Mouse (Mus musculus): ENCODE measurements around the gene Cacna2d2. TPM values are rescaled to one million over a fixed set of nuclear protein-coding genes. Genes with fewer than 3 reads are reported as not detected.
A peak's percentile ranks its signal among the peaks of the same experiment; 100 is the strongest.

Cacna2d2 gene
- polyA plus RNA-seq (2016; fragmentation: Nextera tagmentation; extraction: Ambion mirVana), result 4.6 and 4.7 TPM in 2 replicates

DNA sequence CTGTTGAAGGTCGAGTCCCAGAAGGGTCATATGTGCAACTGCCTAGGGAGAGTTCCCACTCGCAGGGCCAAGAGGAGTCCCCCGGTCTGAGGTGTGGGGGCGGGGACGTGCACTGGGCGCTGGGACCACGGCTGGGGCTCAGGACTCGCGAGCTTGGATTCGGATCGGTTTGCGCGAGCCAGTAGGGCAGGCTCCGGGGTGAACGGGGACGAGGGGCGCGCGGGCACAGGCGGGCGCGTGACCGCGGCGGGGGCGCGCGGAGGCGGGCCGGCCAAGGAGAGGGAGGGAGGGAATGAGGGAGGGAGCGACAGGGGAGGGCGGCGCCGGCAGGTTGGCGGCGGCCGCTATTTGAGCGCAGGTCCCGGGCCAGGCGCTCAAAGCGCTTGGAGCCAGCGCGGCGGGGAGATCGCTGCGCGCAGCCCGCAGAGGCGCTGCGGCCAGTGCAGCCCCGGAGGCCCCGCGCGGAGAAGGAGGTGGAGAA lies at the start of gene Cacna2d2:
Cacna2d2 (plus strand) TSS at position 122 of the 481 bp plus-strand sequence.
- H3K9me3 ChIP-seq (replicated peaks), result no peaks in the 10 kb centered on the region
- peak within 1 kb of the TSS; percentile 90 for H3K9ac ChIP-seq
- WGBS, result under 1% methylated on average over 17 of the region's 54 CpGs
- peak within 1 kb of the TSS; percentile 88 for H3K4me3 ChIP-seq
- H3K4me1 ChIP-seq, result peaks cover 38% of the 10 kb centered on the region
- no peaks in the 10 kb centered on the region for H3K36me3 ChIP-seq
- H3K27me3 ChIP-seq, result peaks cover 62% of the 10 kb centered on the region
- peak within 1 kb of the TSS; percentile 98 for H3K4me2 ChIP-seq (replicated peaks)
- peak within 1 kb of the TSS; percentile 84 for H3K27ac ChIP-seq
- peak; percentile 56 for ATAC-seq (ENCODE audit: low FRiP score)

- Histone ChIP-seq H3K4me2 (replicated peaks) (no peak overlapping the region), H3K9me3 (replicated peaks) (no peaks in the 10 kb centered on the region), H3K36me3 (no peaks in the 10 kb centered on the region), H3K27me3 (peaks cover 26% of the 10 kb centered on the region), H3K4me1 (no peaks in the 10 kb centered on the region), H3K4me3 (no peak overlapping the region), H3K9ac (no peak overlapping the region), H3K27ac (no peak overlapping the region)
- WGBS, result 74% methylated on average over 1 of the region's 1 CpGs
- no peak for ATAC-seq (ENCODE audit: low FRiP score)
These were observed 44.6 kb upstream of the Cacna2d2 start for GRCm38 (mm10) chr9:107354826-107355225.

DNA sequence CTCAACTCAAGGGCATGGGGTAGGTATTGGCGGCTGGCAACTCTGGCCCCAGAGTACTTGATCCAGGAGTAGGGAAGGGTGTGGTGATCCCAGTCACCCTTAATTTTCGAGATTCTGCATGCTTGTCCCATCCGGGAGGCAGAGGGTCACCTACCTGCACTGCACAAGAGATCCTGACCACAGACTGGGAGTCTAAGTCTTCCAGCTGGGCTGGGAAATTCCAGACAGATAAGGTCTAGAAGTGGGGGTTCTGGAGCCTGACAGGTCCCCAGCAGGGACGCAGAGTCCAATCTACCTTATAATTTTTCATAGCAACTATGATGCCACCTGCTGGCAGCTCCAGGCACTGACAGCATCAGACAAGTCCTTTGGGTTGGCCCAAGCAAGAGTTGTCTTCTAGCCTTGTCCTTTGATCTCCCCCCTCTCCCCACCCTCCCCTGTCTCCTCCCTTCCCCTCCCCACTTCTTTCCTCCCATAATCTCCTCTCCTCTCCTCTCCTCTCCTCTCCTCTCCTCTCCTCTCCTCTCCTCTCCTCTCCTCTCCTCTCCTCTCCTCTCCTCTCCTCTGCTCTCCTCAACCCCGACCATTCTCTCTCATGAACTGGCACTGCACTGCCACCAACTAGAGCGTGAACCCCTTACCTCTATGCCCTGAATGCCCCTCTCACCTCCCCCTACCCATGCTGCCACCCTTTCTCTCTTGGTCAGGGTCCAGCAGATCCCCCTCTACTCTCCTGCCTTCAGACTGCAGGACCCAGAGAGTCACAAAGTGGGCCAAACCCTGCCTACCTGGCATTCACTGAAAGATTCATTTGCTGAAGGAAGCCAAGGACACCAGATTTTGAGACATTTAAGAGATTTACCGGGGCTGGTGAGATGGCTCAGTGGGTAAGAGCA lies 43.3 kb upstream of the Cacna2d2 start:
- H3K9me3 ChIP-seq (replicated peaks), result no peaks in the 10 kb centered on the region
- 54% methylated on average over 6 of the region's 7 CpGs for WGBS
- ATAC-seq (ENCODE audit: low FRiP score), result no peak
- H3K9ac ChIP-seq, result no peak overlapping the region
- peaks cover 6% of the 10 kb centered on the region for H3K4me1 ChIP-seq
- no peaks in the 10 kb centered on the region for H3K36me3 ChIP-seq
- no peak overlapping the region for H3K27ac ChIP-seq
- H3K27me3 ChIP-seq, result peaks cover 33% of the 10 kb centered on the region
- H3K4me2 ChIP-seq (replicated peaks), result no peak overlapping the region
- H3K4me3 ChIP-seq, result no peak overlapping the region

DNA sequence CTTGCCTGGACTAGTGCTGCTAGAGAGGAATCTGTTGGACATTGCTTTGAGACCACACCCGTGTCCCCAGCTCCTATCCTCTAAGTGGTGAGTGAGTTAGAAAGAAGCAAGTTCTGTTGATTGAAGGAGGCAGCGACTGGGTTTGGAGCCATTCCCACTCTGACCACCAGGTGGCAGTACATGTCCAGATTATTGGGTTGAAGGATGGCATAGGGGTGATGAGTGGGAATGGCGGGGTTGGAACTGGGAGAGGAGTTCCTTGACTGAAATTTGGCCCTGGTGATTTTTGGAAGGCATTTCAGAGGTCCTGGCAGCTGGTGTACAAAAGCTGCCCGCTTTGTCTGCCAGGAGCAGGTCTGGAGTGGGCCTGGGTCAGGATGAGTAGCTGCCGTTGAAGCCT lies 41.8 kb upstream of the Cacna2d2 start:
- ATAC-seq (ENCODE audit: low FRiP score), result peak; percentile 27
- H3K9ac ChIP-seq, result no peak overlapping the region
- WGBS, result 21% methylated on average over 5 of the region's 5 CpGs

GRCm38 (mm10) chr9:107360989-107361388 lies 38.4 kb upstream of the Cacna2d2 start:
- 24% methylated on average over 3 of the region's 3 CpGs for WGBS
- no peak overlapping the region for H3K27ac ChIP-seq
- H3K27me3 ChIP-seq, result peaks cover 14% of the 10 kb centered on the region

More for the DNA sequence above, 41.8 kb upstream of the Cacna2d2 start:
- peaks cover 33% of the 10 kb centered on the region for H3K27me3 ChIP-seq
- no peak overlapping the region for H3K4me2 ChIP-seq (replicated peaks)
- peaks cover 10% of the 10 kb centered on the region for H3K4me1 ChIP-seq
- no peak overlapping the region for H3K4me3 ChIP-seq
- H3K36me3 ChIP-seq, result no peaks in the 10 kb centered on the region
- H3K9me3 ChIP-seq (replicated peaks), result no peaks in the 10 kb centered on the region
- H3K27ac ChIP-seq, result no peak overlapping the region

DNA sequence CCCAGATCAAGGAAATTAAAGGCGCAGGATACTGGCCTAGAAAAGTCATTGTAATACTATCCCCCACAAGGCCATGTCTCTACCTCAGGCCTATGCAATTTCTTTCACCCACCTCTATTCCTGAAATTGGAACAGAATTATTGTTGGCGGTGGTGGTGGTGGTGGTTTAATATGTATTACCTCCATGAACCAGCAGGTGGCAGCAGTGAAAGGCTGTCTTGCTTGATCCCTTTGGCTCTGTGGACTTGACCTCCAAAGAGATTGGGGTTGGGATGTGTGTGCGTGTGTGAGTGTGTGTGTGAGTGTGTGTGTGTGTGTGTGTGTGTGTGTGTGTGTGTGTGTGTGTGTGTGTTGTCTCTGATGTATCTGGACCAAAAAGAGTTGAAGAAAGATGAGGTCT lies 32.8 kb upstream of the Cacna2d2 start:
- no peak overlapping the region for H3K9ac ChIP-seq
- peaks cover 18% of the 10 kb centered on the region for H3K4me1 ChIP-seq
- no peak for ATAC-seq (ENCODE audit: low FRiP score)
- H3K36me3 ChIP-seq, result no peaks in the 10 kb centered on the region
- no peak overlapping the region for H3K27ac ChIP-seq
- H3K4me3 ChIP-seq, result no peak overlapping the region
- H3K4me2 ChIP-seq (replicated peaks), result no peak overlapping the region
- peaks cover 2% of the 10 kb centered on the region; the same call in 1 of the 2 replicates for H3K27me3 ChIP-seq
- no peaks in the 10 kb centered on the region for H3K9me3 ChIP-seq (replicated peaks)
- 11% methylated on average over 3 of the region's 3 CpGs for WGBS

More at GRCm38 (mm10) chr9:107360989-107361388, 38.4 kb upstream of the Cacna2d2 start:
- Histone ChIP-seq H3K4me2 (replicated peaks) (no peak overlapping the region), H3K4me3 (no peak overlapping the region), H3K36me3 (no peaks in the 10 kb centered on the region), H3K9ac (no peak overlapping the region), H3K4me1 (peaks cover 10% of the 10 kb centered on the region), H3K9me3 (replicated peaks) (no peaks in the 10 kb centered on the region)
- ATAC-seq (ENCODE audit: low FRiP score), result no peak

- no peak overlapping the region for H3K9ac ChIP-seq
- H3K4me3 ChIP-seq, result no peak overlapping the region
- ATAC-seq (ENCODE audit: low FRiP score), result no peak
- no peak overlapping the region for H3K4me2 ChIP-seq (replicated peaks)
- H3K36me3 ChIP-seq, result no peaks in the 10 kb centered on the region
- 68% methylated on average over 1 of the region's 1 CpGs for WGBS
- no peaks in the 10 kb centered on the region for H3K9me3 ChIP-seq (replicated peaks)
- H3K4me1 ChIP-seq, result peaks cover 21% of the 10 kb centered on the region
- peak overlapping the region; percentile 30; the same call in 1 of the 2 replicates for H3K27ac ChIP-seq
- peaks cover 4% of the 10 kb centered on the region for H3K27me3 ChIP-seq
These were observed 31.1 kb upstream of the Cacna2d2 start for GRCm38 (mm10) chr9:107368302-107368701.

GRCm38 (mm10) chr9:107369270-107370105 lies 29.9 kb upstream of the Cacna2d2 start:
- Histone ChIP-seq H3K4me1 (peaks cover 21% of the 10 kb centered on the region), H3K27me3 (peaks cover 14% of the 10 kb centered on the region), H3K4me3 (no peak overlapping the region), H3K9me3 (replicated peaks) (no peaks in the 10 kb centered on the region), H3K9ac (no peak overlapping the region), H3K36me3 (no peaks in the 10 kb centered on the region), H3K27ac (peak overlapping the region; percentile 44), H3K4me2 (replicated peaks) (no peak overlapping the region)
- 40% methylated on average over 10 of the region's 10 CpGs for WGBS
- peak; percentile 66; the same call in 1 of the 2 replicates for ATAC-seq (ENCODE audit: low FRiP score)

DNA sequence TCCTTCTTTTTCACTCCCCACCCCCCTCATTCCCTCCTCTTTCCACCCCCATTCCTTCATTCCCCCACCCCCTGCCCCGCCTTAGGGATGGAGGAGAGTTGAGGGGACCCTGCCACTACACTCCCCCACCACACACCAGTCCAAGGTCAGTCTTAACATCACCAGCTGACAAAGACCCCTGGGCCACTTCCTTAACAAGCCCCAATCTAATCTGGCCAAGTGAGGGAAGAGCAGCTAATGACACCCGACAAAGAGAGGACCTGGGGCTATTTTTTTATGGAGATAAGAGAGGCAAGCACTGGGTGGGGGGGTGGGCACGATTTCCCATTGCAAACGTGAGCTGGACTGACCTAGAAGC lies 29.3 kb upstream of the Cacna2d2 start:
- Histone ChIP-seq H3K9ac (no peak overlapping the region), H3K36me3 (no peaks in the 10 kb centered on the region), H3K4me1 (peaks cover 25% of the 10 kb centered on the region), H3K4me3 (no peak overlapping the region), H3K27me3 (peaks cover 19% of the 10 kb centered on the region), H3K27ac (peak overlapping the region; percentile 44), H3K4me2 (replicated peaks) (no peak overlapping the region), H3K9me3 (replicated peaks) (no peaks in the 10 kb centered on the region)
- 0 out of 2 replicates have a peak, but pooled peaks have one; percentile 29 for ATAC-seq (ENCODE audit: low FRiP score)
- WGBS, result 19% methylated on average over 4 of the region's 4 CpGs

DNA sequence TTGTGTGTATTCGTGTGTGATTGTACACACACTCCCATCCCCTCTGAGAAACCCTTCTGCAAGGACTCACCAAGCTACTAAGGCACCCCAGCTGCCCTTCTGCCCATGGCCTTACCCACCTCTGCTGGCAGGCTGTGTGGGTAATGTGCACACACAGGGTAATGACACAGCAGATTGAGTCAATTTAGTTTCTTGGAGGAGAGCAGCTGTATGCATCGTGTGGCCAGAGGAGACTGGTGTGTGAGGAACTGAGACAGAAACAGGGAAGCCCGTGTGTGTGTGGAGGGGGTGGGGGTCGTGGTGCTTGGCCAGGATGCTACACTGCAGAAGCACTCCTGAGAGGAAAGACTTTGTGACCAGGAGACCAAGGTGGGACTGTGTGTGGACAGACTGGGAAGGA lies 27.0 kb upstream of the Cacna2d2 start:
- H3K4me2 ChIP-seq (replicated peaks), result no peak overlapping the region
- no peaks in the 10 kb centered on the region for H3K36me3 ChIP-seq
- H3K9me3 ChIP-seq (replicated peaks), result no peaks in the 10 kb centered on the region
- peaks cover 32% of the 10 kb centered on the region for H3K27me3 ChIP-seq
- WGBS, result 48% methylated on average over 4 of the region's 4 CpGs
- ATAC-seq (ENCODE audit: low FRiP score), result no peak
- peaks cover 30% of the 10 kb centered on the region for H3K4me1 ChIP-seq
- H3K4me3 ChIP-seq, result no peak overlapping the region
- no peak overlapping the region for H3K9ac ChIP-seq
- H3K27ac ChIP-seq, result peak overlapping the region; percentile 35; the same call in 1 of the 2 replicates

DNA sequence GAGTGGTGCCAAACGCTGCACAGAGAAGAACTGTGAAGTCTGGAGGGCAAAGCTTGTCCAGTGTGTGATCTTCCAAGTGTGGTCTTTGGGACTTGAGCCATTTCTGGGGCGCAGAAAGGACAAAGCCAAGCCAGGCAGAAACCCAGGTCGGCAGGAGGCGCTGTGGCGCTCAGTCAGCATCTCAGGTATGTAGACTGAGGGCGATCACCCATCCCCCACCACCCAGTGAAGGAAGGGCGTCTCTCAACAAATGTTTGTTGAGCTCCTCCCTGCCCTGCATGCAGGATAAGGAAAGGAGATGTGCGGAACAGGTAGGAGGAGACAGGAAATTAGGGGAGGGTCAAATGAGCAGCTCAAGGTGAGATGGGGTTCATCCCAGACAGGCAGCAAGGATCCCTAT lies 24.8 kb upstream of the Cacna2d2 start:
- Histone ChIP-seq H3K4me1 (peaks cover 43% of the 10 kb centered on the region), H3K4me2 (replicated peaks) (no peak overlapping the region), H3K9ac (no peak overlapping the region), H3K27me3 (peaks cover 48% of the 10 kb centered on the region), H3K4me3 (no peak overlapping the region), H3K36me3 (no peaks in the 10 kb centered on the region), H3K27ac (no peak overlapping the region), H3K9me3 (replicated peaks) (no peaks in the 10 kb centered on the region)
- 10% methylated on average over 8 of the region's 8 CpGs for WGBS
- ATAC-seq (ENCODE audit: low FRiP score), result no peak

GRCm38 (mm10) chr9:107375451-107375850 lies 24.0 kb upstream of the Cacna2d2 start:
- 18% methylated on average over 5 of the region's 5 CpGs for WGBS

More at GRCm38 (mm10) chr9:107375451-107375850, 24.0 kb upstream of the Cacna2d2 start:
- Histone ChIP-seq H3K27me3 (peaks cover 57% of the 10 kb centered on the region), H3K9me3 (replicated peaks) (no peaks in the 10 kb centered on the region), H3K4me2 (replicated peaks) (no peak overlapping the region), H3K9ac (no peak overlapping the region), H3K4me3 (no peak overlapping the region), H3K4me1 (peaks cover 35% of the 10 kb centered on the region), H3K36me3 (no peaks in the 10 kb centered on the region), H3K27ac (0 out of 2 replicates have a peak overlapping the region, but pooled peaks have one; percentile 17)
- ATAC-seq (ENCODE audit: low FRiP score), result no peak
